Mouse (Mus musculus) G1E-ER4 (cell line): ENCODE data around the gene Tcf7l1. TPM values are rescaled to one million over a fixed set of nuclear protein-coding genes. Genes with fewer than 3 reads are reported as not detected.

ENCODE experiments used
- GATA1 ChIP-seq: IDR thresholded peaks from one replicate; pipeline ENCODE4 v1.8.0; 2012; ENCODE audit warnings: low read length, inconsistent platforms
- polyA plus RNA-seq: library from polyadenylated mRNA; stranded (reverse); fragments of >175 nt; gene quantifications from 2 replicates; pipeline ENCODE4 v1.2.3, GENCODE M21; 2012

Gene Tcf7l1
- polyA plus RNA-seq, 1 experiment = not detected

GRCm38 (mm10) chr6:72795444-72795843 is 6.4 kb upstream of the Tcf7l1 start:
- TF ChIP-seq GATA1 = no peak

- no peak for TF ChIP-seq GATA1
Observed at GRCm38 (mm10) chr6:72794870-72795269, 5.8 kb upstream of the Tcf7l1 start.

GRCm38 (mm10) chr6:72792641-72793040 is 3.6 kb upstream of the Tcf7l1 start:
- TF ChIP-seq GATA1 = no peak

GRCm38 (mm10) chr6:72787948-72788891 is 834 bp downstream of the Tcf7l1 start:
- no peak for TF ChIP-seq GATA1

GRCm38 (mm10) chr6:72787322-72787947 is 1.6 kb downstream of the Tcf7l1 start:
- TF ChIP-seq GATA1 = no peak

DNA sequence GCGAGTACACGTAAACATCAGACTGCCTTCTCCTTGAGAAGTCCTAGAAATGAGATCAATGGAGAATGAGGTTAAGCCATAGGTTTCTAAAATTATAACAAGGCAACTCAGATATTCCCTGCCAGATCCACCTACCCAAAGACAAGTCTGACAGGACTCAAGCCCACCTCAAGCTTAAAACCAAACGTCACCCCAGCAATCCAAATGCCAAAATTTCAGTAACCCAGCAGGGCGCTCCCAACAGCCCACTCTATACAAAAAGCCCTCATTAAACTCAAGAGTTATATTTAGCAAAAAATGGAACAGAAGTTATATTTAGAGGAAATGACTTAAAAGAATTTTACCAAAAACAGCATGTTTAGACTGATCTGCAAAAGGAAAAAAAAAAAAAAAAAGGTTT is 5.3 kb downstream of the Tcf7l1 start:
- TF ChIP-seq GATA1 = no peak

- no peak for TF ChIP-seq GATA1
Observed at GRCm38 (mm10) chr6:72778779-72779776, 10.0 kb downstream of the Tcf7l1 start.

GRCm38 (mm10) chr6:72777212-72777611 is 11.8 kb downstream of the Tcf7l1 start:
- TF ChIP-seq GATA1 = no peak

- no peak for TF ChIP-seq GATA1
Observed at GRCm38 (mm10) chr6:72774275-72774674, 14.8 kb downstream of the Tcf7l1 start.

- no peak for TF ChIP-seq GATA1
Observed at GRCm38 (mm10) chr6:72769915-72770776, 18.9 kb downstream of the Tcf7l1 start.

DNA sequence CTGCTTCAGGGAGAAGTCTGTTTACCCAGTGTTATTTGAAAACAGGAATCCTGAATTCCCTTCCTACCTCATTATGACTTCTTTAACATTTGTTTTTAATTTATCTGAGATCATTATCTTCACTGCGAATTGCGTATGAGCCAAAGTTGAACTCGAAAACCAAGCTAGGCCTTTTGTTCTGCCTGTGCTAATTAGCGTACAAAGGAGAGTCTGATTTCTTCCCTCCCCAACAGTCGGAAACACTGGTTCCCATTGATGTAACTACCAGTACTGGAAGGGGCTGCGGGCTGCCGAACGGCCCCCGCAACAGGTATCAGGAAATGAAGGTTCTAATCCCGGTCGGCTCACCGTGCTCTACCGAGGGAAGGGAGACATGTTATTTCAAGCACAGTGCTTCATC is 19.7 kb downstream of the Tcf7l1 start:
- TF ChIP-seq GATA1 = no peak

DNA sequence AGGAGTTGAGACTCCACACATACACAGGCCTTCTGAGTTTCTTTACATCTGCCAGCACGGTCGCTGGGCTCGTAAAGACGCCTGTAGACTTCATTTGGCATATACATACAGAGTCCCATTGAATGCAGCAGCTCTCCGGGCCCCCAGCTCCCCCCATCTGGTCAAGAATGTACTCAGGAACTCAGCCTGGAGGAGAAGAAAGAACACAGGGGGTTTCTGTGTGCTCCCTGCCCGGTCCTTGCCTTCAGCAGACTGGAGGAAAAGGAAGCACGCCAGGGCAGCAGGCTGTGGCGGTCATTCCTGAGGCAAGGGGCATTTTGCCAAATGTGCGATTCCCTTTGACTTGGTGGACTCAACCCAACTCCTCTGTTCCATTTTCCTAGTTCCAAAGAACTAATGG is 20.2 kb downstream of the Tcf7l1 start:
- TF ChIP-seq GATA1 = no peak

- TF ChIP-seq GATA1 = no peak
Observed at GRCm38 (mm10) chr6:72768097-72768496, 21.0 kb downstream of the Tcf7l1 start.

GRCm38 (mm10) chr6:72763616-72764015 is 25.4 kb downstream of the Tcf7l1 start:
- TF ChIP-seq GATA1 = no peak

DNA sequence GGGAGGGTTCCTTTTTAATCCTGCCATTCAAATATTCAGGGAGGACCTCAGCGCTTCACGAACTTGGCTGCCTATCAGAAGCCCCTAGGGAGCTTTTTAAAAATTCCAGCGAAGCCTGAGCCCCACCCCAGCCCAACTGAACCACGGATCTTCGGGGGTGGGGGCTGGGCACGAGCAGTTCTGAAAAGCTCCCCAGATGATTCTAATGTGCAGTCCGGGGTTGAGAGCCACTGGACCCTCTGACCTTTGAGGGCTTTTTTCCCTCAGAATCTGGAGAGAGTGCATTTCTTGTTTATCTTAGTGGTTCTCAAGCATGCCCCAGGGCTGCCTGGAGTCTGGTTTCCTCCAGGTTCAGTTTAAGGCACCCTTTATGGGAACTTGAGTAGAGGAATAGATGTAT is 27.4 kb downstream of the Tcf7l1 start:
- TF ChIP-seq GATA1 = no peak
